Mouse (Mus musculus) G1E-ER4 (cell line): Measurements from ENCODE around the gene Ikzf2. TPM values are rescaled to one million over a fixed set of nuclear protein-coding genes. Genes with fewer than 3 reads are reported as not detected.

Source experiments
- GATA1 ChIP-seq: IDR thresholded peaks from one replicate; pipeline ENCODE4 v1.8.0; 2012; ENCODE audit warnings: low read length, inconsistent platforms
- polyA plus RNA-seq: library from polyadenylated mRNA; stranded (reverse); fragments of >175 nt; gene quantifications from 2 replicates; pipeline ENCODE4 v1.2.3, GENCODE M21; 2012

The Ikzf2 gene
- polyA plus RNA-seq, 1 experiment = 0.43 TPM

DNA sequence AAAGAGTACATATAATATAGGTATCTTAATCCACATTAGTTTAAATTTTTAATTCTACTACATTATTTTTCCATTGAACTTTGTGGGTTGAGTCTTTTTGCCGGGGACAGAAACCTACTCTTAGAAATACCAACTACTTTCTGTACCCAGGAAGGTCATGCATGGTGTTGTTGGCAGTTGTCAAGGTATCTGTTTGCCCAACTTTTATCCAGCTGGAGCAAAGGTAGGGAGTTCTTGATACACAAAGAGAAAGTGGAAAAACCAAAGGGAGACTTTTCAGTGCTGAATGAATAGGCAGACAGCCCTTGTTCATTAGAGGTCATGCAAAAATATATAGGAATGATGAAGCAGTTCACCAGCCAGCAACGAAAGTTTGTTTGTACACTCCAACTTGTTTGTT is 52.8 kb downstream of the Ikzf2 start:
- TF ChIP-seq GATA1 = no peak

DNA sequence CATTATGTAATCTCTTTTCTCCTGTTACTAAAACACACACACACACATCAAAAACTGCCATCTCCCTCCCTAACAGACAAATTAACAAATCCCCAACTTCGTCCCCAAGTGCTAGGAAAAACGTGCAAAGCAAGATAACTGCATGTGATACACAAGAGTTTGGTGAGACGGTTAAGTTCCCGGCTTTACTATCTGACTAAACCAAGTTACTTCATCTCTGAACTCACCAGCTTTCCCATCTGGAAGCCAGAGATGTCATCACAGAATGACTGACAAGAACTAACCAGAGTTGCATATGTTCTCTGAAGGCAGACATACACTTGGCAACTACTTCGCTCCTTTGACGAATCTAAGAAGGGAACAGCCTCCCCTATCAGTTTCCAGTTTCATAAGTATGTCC is 56.5 kb downstream of the Ikzf2 start:
- peak; percentile 58 for TF ChIP-seq GATA1

DNA sequence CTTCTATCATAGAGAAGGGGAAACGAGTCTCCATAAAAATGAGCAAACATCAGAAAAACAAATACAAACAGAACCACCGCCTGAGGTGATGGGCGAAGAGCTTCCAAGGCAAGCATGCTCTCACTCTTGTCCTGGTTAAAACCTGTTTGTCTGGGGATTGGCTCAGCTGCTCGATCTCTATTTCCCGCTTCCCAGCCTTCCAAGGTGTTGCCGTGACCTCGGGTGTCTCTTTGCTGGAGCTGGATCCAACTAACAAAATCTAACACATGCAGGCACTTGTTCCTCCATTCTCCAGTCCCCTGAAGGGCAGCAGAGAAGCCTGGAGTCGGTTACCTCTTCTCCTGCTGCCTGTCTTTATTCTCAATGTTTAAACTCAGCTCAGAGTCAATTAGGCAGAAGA is 57.5 kb downstream of the Ikzf2 start:
- no peak for TF ChIP-seq GATA1

DNA sequence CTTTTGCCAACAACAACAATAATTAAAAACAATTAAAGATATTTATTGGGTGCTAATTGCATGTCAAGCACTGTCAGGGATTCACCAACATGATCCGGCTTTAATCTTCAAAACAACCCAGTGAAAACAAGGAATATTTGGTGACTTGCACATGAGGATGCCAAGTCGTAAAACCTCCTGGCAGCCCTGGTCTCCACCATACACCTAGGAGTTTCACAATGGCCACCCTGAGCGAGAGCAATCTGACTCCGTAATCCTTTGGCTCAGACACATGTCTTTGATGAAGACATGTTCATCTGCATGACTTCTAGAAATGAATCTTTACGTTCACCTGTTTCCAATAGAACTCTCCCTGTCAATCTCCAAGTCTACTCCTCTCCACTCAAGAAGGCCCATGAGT is 75.0 kb downstream of the Ikzf2 start:
- no peak for TF ChIP-seq GATA1

DNA sequence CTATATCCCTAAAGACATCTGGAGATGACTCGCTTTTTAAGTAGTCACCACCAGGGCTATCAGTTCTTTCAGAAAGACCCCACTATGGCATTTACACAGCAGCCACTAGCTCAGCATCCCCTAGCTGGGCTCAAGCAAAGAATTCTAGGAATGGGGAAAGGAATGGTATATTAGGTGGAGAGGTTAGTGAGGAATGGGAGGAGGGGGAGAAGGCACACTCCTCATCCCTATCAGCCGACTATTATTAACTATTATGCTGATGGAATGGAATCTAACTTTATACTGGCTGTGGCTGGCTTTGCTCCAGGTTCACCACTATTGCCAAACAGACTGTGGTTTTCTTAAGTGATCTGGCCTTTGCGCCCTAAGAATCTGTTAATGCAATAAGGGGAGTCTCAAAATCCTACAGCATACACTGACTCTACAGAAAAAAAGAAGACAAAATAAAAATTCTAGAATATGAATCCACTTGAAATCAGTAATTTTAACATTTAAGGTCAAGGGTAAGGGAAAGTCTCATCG is 75.8 kb downstream of the Ikzf2 start:
- TF ChIP-seq GATA1 = no peak

- no peak for TF ChIP-seq GATA1
These were observed 76.3 kb downstream of the Ikzf2 start for GRCm38 (mm10) chr1:69610791-69611190.

- TF ChIP-seq GATA1 = no peak
These were observed 78.2 kb downstream of the Ikzf2 start for GRCm38 (mm10) chr1:69608846-69609245.

- TF ChIP-seq GATA1 = no peak
These were observed 80.2 kb downstream of the Ikzf2 start for GRCm38 (mm10) chr1:69606844-69607243.

- no peak for TF ChIP-seq GATA1
These were observed 82.8 kb downstream of the Ikzf2 start for GRCm38 (mm10) chr1:69604213-69604612.

DNA sequence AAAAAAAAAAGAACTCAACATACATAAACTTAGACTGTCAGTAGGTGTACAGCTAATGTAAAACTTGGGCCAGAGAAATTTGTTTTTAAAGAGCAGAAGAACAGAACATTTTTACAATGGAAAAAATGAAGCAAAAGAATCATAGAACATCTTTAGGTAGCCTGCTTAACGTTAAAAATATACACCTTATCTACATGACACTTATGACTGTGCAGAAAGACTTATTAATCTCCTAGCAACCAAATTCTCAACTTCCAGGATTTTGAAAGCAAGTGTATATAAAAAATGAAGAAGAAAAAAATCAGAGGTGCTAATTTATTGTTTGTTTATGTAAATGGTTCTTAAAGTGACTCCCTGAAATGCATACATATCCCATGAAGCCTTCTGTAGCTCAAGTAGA is 86.1 kb downstream of the Ikzf2 start:
- TF ChIP-seq GATA1 = no peak

DNA sequence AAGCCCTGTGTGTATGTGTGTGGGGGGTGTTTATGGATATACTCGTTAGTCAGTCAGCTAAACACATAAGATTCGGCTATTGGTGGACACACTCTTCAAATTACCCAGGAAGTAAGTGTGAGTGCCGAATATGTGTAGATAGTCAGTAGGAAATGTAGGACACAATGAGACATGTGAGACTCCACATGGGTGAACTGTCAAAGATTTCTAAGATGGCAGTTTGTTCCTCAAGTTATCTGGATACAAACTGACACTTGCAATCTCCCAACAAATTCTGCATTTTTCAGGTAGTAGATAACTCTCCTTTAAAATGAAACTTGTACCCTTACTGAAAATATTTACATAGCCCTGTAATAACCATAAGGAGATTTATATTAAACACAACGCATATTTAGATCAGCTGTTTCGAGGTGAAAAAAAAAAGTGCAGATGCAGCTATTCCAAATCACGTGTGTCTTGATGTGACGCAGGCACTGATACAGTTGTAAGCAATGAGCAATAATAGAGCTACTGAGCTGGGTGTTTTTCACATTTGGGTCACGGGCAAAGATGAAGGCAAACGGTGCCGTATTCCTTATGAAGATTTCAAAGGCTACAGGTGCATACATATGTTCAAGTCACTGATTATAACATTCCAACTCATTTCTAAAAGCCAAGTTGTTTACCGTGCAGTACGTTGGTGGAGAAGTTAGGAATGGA is 87.8 kb downstream of the Ikzf2 start:
- TF ChIP-seq GATA1 = no peak

- TF ChIP-seq GATA1 = no peak
These were observed 95.2 kb downstream of the Ikzf2 start for GRCm38 (mm10) chr1:69591889-69592288.

DNA sequence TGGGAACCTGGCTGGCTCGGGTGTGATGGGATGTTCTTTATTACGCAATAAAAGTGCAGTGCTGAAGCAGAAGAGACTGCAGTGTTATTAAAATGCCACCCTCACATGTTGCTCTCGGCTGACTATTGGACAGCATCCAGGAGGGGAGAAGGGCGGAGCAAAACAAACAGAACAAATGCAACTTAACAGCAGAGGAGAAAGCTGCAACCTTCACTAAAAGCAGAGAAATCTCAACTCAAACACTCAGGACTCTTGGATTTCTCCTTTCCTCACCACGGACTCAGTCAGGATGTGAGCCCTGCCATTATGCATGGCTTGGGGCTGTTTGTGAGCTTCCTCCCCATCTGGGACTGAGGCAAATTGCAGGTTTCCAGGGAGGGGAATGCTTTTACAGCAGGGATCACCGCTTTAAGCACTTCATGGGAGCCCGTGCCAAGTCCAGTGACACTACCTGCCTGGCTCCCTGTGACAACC is 95.7 kb downstream of the Ikzf2 start:
- no peak for TF ChIP-seq GATA1

DNA sequence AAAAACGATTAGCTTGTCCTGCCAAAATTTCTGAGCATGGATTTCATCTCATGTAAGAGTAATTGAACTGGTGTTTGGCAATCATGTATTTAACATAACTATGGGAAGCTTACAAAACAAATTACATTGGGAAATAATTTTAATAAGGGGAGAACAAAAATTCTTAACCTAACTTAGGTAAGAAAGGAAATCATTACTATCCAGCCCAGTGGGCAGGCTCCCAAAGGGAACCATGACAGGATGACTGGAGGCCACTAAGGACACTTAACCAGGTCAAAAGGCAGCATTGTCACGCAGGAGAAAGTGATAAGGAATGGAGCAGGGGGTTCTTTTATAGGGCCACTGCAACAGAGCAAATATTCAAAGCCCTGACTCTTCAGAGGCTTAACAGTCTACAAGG is 101.5 kb downstream of the Ikzf2 start:
- no peak for TF ChIP-seq GATA1

- TF ChIP-seq GATA1 = no peak
These were observed 102.9 kb downstream of the Ikzf2 start for GRCm38 (mm10) chr1:69583932-69584659.

DNA sequence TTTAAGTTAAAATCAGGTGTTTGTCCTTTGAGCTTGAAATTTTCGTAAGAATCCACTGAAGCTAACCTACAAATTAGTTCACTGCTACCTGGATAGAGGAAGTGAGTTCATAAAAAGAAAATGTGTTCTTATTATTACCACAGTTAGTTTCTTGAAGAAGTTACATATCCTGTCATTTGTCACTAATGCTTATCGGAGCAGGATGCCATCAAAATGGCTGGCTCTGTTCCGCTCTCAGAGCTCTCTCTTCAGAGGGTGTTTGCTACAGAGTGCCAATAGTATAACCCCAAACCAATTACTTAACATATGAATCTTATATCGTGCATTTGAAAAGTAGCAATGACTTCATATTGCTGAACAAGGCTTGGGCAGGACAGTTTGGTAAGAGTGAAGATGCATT is 108.1 kb downstream of the Ikzf2 start:
- TF ChIP-seq GATA1 = no peak
